Mouse (Mus musculus) right cerebral cortex, adult 2 months (tissue): Measurements from ENCODE around the gene Tcf3.

Experiments
- DNase-seq, 2 experiments: peaks; one replicate each; pipeline ENCODE4 v3.0.0; 2021 to 2022; ENCODE audit warnings: low spot score in 2 of 2

Tcf3 gene

GRCm38 (mm10) chr10:80385811-80386734 is 47.4 kb downstream of the Tcf3 start:
- DNase-seq: peak in 1 of 2 experiments; percentile 34

GRCm38 (mm10) chr10:80385310-80385709 is 48.1 kb downstream of the Tcf3 start:
- DNase-seq: no peak

GRCm38 (mm10) chr10:80384709-80385108 is 48.7 kb downstream of the Tcf3 start:
- DNase-seq: no peak

DNA sequence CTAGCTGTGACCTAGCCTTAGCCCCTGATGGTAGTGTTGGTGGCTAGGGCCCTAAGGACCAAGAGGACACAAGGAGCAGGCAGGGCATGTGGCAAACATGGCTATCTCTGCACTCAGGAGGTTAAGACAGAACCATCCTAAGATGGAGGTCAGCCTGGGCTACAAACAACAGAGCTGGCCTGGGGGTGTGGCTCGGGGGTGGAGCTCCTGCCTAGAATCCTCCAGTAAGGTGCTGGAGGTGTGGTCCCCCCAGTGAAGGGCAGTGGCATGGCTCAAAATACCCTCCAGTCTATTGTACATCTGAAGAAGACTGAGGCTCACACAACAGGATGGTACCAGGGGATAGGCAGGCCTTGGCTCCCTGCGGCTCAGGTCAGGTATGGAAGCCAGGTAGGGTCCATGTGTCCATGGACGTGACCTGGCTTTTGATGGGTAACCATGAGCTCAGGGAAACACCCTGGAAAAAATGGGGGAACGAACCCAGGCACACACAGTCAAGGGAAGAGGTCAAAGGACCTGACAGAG is 49.3 kb downstream of the Tcf3 start:
- no peak for DNase-seq

DNA sequence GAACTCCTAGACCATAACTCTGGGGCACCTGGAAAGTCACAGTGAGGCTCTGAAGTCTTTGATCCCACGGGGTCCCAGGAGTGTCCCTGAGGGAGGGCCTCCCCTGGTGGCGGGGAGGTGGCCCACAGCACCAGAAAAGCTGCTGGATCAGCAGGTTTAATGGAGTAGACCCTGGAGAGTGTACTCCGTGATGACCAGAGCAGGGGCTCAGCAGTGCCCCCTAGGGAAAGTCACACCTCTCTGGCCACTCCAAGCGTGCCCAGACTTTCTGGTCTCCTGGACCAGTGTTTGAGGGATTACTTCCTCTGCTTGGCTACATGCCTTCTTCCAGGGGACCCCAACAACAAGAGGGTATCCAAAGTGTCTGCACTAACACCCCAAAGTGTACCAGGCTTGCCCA is 50.0 kb downstream of the Tcf3 start:
- DNase-seq: no peak

DNA sequence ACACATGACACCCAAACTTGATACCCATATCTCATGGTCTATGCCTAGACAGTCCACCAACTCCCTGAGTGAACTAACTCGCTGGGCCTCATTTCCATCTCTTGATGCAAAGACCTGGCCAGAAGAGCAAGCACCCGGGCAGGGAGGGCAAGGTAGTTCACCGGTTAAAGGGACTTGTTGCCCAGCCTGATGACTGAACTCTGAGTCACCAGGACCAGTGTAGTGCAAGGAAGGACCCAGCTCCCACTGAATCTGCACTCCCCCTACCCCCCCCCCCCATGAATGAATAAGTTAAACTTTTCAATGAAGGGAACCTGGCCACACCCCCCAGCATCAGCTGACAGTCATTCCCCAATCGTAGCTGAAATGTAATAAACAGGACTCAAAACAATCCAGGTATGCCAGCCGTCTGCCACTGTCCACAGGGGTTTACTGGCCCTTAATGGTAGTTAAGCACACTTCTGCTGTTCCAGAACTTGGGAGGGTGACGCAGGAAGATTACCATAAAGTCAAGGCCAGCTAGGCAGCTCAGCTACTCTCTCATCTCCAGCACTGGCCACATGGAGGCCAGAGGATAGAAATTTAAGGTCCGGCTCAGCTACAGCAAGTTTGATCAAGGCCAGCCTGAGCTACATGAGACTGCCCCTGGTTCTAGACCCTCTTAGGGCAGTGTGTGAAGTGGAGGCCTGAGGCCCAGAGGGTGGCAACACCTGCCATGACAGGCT is 50.6 kb downstream of the Tcf3 start:
- no peak for DNase-seq

GRCm38 (mm10) chr10:80377716-80378115 is 55.7 kb downstream of the Tcf3 start:
- no peak for DNase-seq

GRCm38 (mm10) chr10:80376160-80376559 is 57.3 kb downstream of the Tcf3 start:
- peak; percentile 92 to 93 for DNase-seq

GRCm38 (mm10) chr10:80374063-80374462 is 59.4 kb downstream of the Tcf3 start:
- peak; percentile 79 to 87 for DNase-seq

DNA sequence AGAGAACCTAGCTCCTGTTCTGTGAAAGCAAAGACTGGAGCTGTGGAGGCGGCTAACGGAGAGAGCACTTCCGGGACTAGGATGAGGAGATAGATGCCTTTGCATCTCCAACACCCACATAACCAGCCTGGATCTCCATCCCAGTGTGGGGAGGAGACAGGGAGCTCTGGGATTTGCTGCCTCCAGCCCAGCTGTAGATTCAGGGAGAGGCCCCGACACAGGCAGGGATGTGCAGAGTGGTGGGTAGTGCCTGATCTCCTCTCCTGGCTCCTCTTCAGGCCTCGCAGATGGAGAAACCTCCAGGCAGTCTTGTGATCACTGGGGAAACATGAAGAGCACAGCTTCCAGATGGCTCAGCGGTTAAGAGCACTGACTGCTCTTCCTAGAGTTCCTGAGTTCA is 60.7 kb downstream of the Tcf3 start:
- DNase-seq: peak; percentile 48 to 56

DNA sequence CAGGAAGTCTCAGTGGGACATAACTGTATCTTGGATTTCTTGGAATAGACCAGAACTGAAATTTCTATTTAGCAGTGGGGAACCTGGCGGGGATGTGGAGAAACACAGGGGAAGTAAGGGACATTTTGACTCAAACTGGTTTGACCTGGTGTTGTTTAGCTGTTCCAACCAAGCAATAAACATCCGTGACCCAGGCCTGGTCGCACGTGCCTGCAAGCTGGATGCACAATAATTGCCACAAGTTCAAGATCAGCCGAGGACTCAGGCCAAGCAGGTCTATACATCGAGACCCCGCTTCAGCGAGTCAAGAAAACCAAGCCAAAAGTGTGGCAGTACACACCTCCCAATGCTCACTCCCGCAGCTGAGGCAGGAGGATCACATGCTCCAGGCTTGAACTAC is 61.5 kb downstream of the Tcf3 start:
- DNase-seq: no peak

DNA sequence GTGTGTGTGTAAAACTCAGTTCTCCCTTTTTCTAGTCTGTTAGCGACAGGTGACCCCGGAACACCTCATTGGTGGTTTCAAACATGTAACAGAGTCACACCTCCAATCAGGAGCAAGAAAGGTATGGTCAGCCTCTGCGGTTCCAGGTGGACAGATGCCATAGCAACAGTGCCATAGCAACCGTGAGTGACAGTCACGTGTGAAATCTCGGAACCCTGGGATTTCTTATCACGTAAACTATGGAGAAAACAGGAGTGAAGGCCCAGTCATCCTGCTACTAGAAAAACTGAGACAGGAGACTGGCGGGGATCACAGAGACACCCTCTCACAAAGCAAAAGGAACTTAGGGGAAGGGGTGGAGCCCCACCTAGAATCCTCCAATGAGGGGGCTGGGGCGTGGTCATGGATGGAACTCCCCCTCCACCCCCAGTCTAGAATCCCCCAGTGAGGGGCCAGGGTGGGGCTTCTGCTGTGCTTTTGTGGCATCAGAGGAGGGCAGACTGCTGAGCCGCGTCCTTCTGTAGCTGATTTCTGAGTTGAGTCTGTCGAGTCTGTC is 62.0 kb downstream of the Tcf3 start:
- peak; percentile 64 to 70 for DNase-seq

DNA sequence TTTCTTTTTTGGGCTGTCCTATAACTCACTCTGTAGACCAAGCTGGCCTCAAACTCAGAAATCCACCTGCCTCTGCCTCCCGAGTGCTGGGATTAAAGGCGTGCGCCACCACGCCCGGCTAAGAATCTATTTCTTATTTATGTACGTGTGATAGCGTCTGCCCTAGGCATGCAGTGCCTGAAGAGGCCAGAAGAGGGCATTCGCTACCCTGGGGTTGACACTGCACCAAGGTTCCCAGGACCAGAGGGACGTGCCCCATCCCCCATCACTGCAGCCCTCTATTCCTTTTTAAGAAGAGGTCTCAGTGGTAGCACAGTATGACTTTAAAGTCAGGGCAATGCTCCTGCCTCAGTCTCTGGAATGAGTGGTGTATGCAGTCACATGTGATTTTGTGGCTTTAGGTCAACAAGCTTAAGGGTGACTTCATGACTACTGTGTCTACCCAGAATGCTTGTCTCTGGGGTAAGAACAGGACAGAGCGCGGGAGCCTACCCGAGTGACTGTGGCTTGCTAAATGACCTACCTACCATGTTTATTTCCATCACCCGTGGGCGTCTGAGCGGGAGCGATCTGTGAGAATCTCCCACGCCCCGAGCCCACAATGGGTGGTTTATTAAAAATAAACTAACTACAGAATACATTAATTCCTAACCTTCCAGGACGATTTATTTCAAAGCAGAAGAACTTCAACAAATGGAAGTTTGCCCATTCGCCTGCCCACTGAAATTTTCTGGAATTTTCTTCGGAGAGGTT is 63.3 kb downstream of the Tcf3 start:
- DNase-seq: peak; percentile 78

DNA sequence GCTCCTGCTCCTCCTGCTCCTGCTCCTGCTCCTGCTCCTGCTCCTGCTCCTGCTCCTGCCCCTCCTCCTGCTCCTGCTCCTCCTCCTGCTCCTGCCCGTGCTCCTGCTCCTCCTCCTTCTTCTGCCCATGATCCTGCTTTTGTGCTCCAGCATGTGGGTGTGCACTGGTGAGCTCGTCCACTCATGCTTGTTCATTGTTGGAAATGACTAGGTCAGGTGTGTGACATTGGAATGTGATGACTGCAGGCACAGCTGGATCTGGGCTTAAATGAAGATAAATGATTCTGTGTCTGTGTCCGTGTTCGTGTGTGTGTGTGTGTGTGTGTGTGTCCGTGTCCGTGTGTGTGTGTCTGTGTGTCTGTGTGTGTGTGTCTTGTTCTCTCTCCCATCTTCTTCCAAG is 65.1 kb downstream of the Tcf3 start:
- no peak for DNase-seq

DNA sequence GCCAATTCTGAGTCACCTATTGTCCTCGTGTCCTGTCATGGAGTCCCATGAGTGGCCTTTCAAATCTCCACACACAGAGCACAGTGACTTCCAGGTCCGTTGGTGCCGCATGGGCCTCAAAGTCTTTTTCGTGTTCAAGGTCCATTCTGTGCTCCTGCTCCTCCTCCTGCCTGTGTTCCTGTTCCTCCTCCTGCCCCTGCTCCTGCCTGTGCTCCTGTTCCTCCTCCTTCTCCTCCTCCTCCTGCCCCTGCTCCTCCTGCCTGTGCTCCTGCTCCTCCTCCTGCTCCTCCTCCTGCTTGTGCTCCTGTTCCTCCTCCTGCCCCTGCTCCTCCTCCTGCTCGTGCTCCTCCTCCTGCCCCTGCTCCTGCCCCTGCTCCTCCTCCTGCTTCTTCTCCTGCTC is 65.5 kb downstream of the Tcf3 start:
- no peak for DNase-seq

- no peak for DNase-seq
These were observed 67.7 kb downstream of the Tcf3 start for GRCm38 (mm10) chr10:80365736-80366135.

- DNase-seq: no peak
These were observed 69.7 kb downstream of the Tcf3 start for GRCm38 (mm10) chr10:80363734-80364133.
